Mouse (Mus musculus) ES-E14 (cell line): ENCODE measurements around the gene March8. TPM values are rescaled to one million over a fixed set of nuclear protein-coding genes. Genes with fewer than 3 reads are reported as not detected.

ENCODE experiments used
- DNase-seq: peaks from one replicate; pipeline ENCODE4 v3.0.0-alpha.2; 2013; ENCODE audit warnings: low read depth, low spot score
- H3K27ac ChIP-seq: 2 replicates; pipeline ENCODE4 v1.5.1; 2012; ENCODE audit warnings: low read depth, mild to moderate bottlenecking, low read length, moderate library complexity, mixed read lengths; ENCODE audit not compliant: poor library complexity, insufficient read depth, severe bottlenecking
- H3K36me3 ChIP-seq: 2 replicates; pipeline ENCODE4 v1.6.1; 2012; ENCODE audit warnings: mild to moderate bottlenecking, low read length, moderate library complexity, mixed read lengths; ENCODE audit not compliant: control insufficient read depth, poor library complexity, insufficient read depth, severe bottlenecking
- H3K4me1 ChIP-seq, 2 experiments: fragments of 150-350 bp in 1 of 2; sonication (generic) in 1 of 2; 2 replicates each; pipeline ENCODE4 v1.6.1; 2012; ENCODE audit warnings: low read length in 2 of 2, mild to moderate bottlenecking in 1 of 2, mixed read lengths in 1 of 2; ENCODE audit not compliant: control insufficient read depth in 2 of 2, insufficient read depth in 2 of 2, poor library complexity in 1 of 2
- H3K4me3 ChIP-seq, 2 experiments: fragments of 150-350 bp in 1 of 2; sonication (generic) in 1 of 2; 2 replicates each; pipeline ENCODE4 v1.5.1; 2012; ENCODE audit warnings: low read length in 2 of 2, low read depth in 1 of 2, mild to moderate bottlenecking in 1 of 2, mixed read lengths in 1 of 2; ENCODE audit not compliant: insufficient read depth in 1 of 2, poor library complexity in 1 of 2, severe bottlenecking in 1 of 2
- H3K9ac ChIP-seq: 2 replicates; pipeline ENCODE4 v1.6.1; 2012; ENCODE audit warnings: low read depth, mild to moderate bottlenecking, low read length, mixed read lengths; ENCODE audit not compliant: poor library complexity, insufficient read depth, severe bottlenecking
- H3K9me3 ChIP-seq: fragments of 150-350 bp; sonication (generic); 2 replicates; pipeline ENCODE4 v1.6.1; 2012; ENCODE audit warnings: low read depth, mild to moderate bottlenecking, low read length; ENCODE audit not compliant: control insufficient read depth, insufficient read depth
- CHD2 ChIP-seq: IDR thresholded peaks from 2 replicates; pipeline ENCODE4 v1.6.1; 2014; ENCODE audit warnings: mild to moderate bottlenecking, low read depth, low read length, inconsistent platforms
- HCFC1 ChIP-seq: IDR thresholded peaks from 2 replicates; pipeline ENCODE4 v1.6.1; 2012; ENCODE audit warnings: low read length, inconsistent platforms, borderline replicate concordance; ENCODE audit not compliant: insufficient read depth
- MAFK ChIP-seq: IDR thresholded peaks from 2 replicates; pipeline ENCODE4 v1.6.1; 2014; ENCODE audit warnings: mild to moderate bottlenecking, low read depth, low read length, inconsistent platforms; ENCODE audit not compliant: insufficient read depth
- ZC3H11A ChIP-seq: IDR thresholded peaks from 2 replicates; pipeline ENCODE4 v1.6.1; 2012; ENCODE audit warnings: low read depth, mild to moderate bottlenecking, inconsistent platforms, low read length, borderline replicate concordance
- ZNF384 ChIP-seq: IDR thresholded peaks from 2 replicates; pipeline ENCODE4 v1.6.1; 2012; ENCODE audit warnings: low read depth, low read length, inconsistent platforms
- in situ Hi-C, 2 experiments: fragments of 600-800 bp; cut with MboI; formaldehyde crosslinking; loops; one replicate each; pipeline ENCODE4 v1.15.1; 2025; ENCODE audit warnings: low sequenced_read_pairs in 2 of 2, inconsistent platforms in 1 of 2; ENCODE audit not compliant: unreplicated experiment in 2 of 2
- total RNA-seq: library from RNA; depleted of rRNA; stranded (reverse); fragments of 300-350 nt; gene quantifications from 2 replicates; pipeline ENCODE4 v1.2.3, GENCODE M21; 2012; rRNA removed

March8 gene
- total RNA-seq, 1 experiment, result 17.6 TPM

DNA sequence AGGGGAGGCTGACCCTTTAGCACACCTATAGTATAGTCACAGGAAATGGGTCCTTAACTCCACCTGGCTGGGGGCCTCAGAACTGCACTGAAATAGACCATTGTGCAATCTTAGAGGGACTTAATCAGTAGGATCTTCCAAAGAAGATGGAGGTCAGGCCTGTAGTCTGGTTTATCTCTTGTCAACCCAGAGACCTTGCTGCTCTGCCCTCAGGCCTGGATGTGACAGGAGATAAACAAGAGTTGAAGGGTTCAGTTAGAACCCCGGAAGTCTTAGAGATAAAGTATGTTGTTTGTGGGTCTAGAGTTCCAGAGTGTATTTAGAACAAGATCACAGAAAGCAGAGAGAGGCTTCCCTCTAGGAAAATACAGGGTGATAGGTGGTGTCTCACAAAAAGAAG is 118.7 kb downstream of the March8 start:
- TF ChIP-seq ZC3H11A (no peak), ZNF384 (no peak), CHD2 (no peak), MAFK (no peak), HCFC1 (no peak)
- no peak overlapping the region for H3K9ac ChIP-seq
- no peaks in the 10 kb centered on the region; a peak in 1 of 4 replicates for H3K4me1 ChIP-seq
- H3K9me3 ChIP-seq, result no peaks in the 10 kb centered on the region
- in situ Hi-C loops, result no loop called here
- DNase-seq, result no peak
- H3K36me3 ChIP-seq, result no peaks in the 10 kb centered on the region
- no peak overlapping the region for H3K27ac ChIP-seq
- no peak overlapping the region for H3K4me3 ChIP-seq

DNA sequence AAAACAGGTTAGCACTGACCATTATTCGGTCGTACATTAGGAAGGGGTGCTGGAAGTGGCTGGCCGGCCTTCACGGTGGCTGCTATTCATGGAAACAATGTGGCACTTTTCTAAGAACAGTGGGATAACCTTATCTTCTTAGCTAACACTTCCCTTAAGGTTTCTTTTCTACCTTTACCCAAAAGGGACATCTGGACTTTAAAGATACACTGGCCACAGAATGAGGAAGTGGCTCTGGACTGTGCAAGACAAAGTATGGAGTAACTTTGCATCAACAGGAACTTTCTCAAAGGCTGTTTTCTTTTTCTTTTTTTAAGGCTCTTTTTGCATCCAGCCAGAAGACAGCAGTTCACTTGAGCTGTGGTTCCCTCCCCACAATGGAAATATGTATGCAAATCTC is 120.9 kb downstream of the March8 start:
- in situ Hi-C loops, result no loop called here
- Histone ChIP-seq H3K4me1 (no peaks in the 10 kb centered on the region; a peak in 1 of 4 replicates), H3K9ac (no peak overlapping the region), H3K9me3 (no peaks in the 10 kb centered on the region), H3K36me3 (no peaks in the 10 kb centered on the region), H3K27ac (no peak overlapping the region), H3K4me3 (no peak overlapping the region)
- no peak for DNase-seq
- TF ChIP-seq MAFK (no peak), HCFC1 (no peak), ZNF384 (no peak)

Other genes with a start within 250 kb of the March8 start
- gene Tmcc1, start 144.5 kb upstream of the March8 start, total RNA-seq, result 29.2 and 29.3 TPM in 2 replicates
- 70.6 and 92.9 TPM in 2 replicates for gene Washc2, start 130.0 kb upstream of the March8 start, total RNA-seq
- 0.79 and 1.2 TPM in 2 replicates for gene Zfand4, start 73.8 kb upstream of the March8 start, total RNA-seq
- 3.2 and 3.3 TPM in 2 replicates for gene Alox5, start 123.2 kb downstream of the March8 start, total RNA-seq
- gene Olfr211, start 151.1 kb downstream of the March8 start, total RNA-seq, result not detected in 2 replicates
- not detected in 2 replicates for gene Olfr212, start 168.5 kb downstream of the March8 start, total RNA-seq
- gene Olfr213, start 200.4 kb downstream of the March8 start, total RNA-seq, result not detected in 2 replicates
- gene Gm5580, start 213.1 kb downstream of the March8 start, total RNA-seq, result 30.2 and 40.1 TPM in 2 replicates
- not detected in 2 replicates for gene Olfr214, start 216.2 kb downstream of the March8 start, total RNA-seq
- gene Olfr215, start 246.2 kb downstream of the March8 start, total RNA-seq, result not detected in 2 replicates